Mouse (Mus musculus) MEL (cell line): ENCODE data around the gene Susd6.

Source experiments
- CTCF ChIP-seq, 3 experiments: IDR thresholded peaks in 2 of 3; conservative IDR thresholded peaks in 1 of 3; 2 replicates each; pipeline ENCODE4 v1.5.1; 2011 to 2012; ENCODE audit warnings: low read length in 3 of 3, low read depth in 2 of 3, mild to moderate bottlenecking in 2 of 3, improper control_type of control experiment in 1 of 3, inconsistent platforms in 1 of 3, mixed read lengths in 1 of 3, moderate library complexity in 1 of 3; ENCODE audit not compliant: control insufficient read depth in 1 of 3, insufficient read depth in 1 of 3, poor library complexity in 1 of 3, severe bottlenecking in 1 of 3
- EP300 ChIP-seq, 2 experiments: IDR thresholded peaks; 2 replicates each; pipeline ENCODE4 v1.6.1; 2011; ENCODE audit warnings: improper control_type of control experiment in 2 of 2, low read length in 2 of 2, low read depth in 1 of 2, mild to moderate bottlenecking in 1 of 2
- JUND ChIP-seq: IDR thresholded peaks from 2 replicates; pipeline ENCODE4 v1.6.1; 2011; ENCODE audit warnings: low read depth, mild to moderate bottlenecking, improper control_type of control experiment, low read length
- KAT2A ChIP-seq: conservative IDR thresholded peaks from 2 replicates; pipeline ENCODE4 v1.6.1; 2012; ENCODE audit warnings: low read depth, low read length, improper control_type of control experiment, inconsistent platforms
- MAFK ChIP-seq: IDR thresholded peaks from 2 replicates; pipeline ENCODE4 v1.6.1; 2011; ENCODE audit warnings: low read depth, mild to moderate bottlenecking, low read length, improper control_type of control experiment, borderline replicate concordance
- MAX ChIP-seq: IDR thresholded peaks from 2 replicates; pipeline ENCODE4 v1.6.1; 2011; ENCODE audit warnings: low read length, improper control_type of control experiment
- TAL1 ChIP-seq: IDR thresholded peaks from 2 replicates; pipeline ENCODE4 v1.6.1; 2012; ENCODE audit warnings: mild to moderate bottlenecking, inconsistent platforms, low read length, moderate library complexity, mixed read lengths

GRCm38 (mm10) chr12:80769697-80770096 is 20.6 kb upstream of the Susd6 start:
- TF ChIP-seq CTCF (IDR thresholded peaks at IDR 0.05 in 2 of 3, conservative IDR thresholded peaks at IDR 0.05 in 1 of 3; ENCODE audit: control insufficient read depth in 1 of 3, insufficient read depth in 1 of 3, low read depth in 2 of 3, low read length in 3 of 3, poor library complexity in 1 of 3, severe bottlenecking in 1 of 3) (peak; percentile 95 to 98 (median 96)), TAL1 (no peak), JUND (no peak), MAFK (no peak), MAX (no peak), KAT2A (no peak), EP300 (IDR thresholded peaks at IDR 0.05; ENCODE audit: low read depth in 1 of 2, low read length in 2 of 2) (no peak)
